Mouse (Mus musculus) testis, adult 2 months (tissue): ENCODE data around the gene Gm13285. TPM values are rescaled to one million over a fixed set of nuclear protein-coding genes. Genes with fewer than 3 reads are reported as not detected.

Experiments
- H3K27ac ChIP-seq: fragments of 200-500 bp; 2 replicates; pipeline ENCODE4 v1.5.1; 2012; ENCODE audit warnings: low read depth, low read length; ENCODE audit not compliant: control insufficient read depth, insufficient read depth
- H3K27me3 ChIP-seq: fragments of 200-500 bp; 2 replicates; pipeline ENCODE4 v1.6.1; 2012; ENCODE audit warnings: mild to moderate bottlenecking, low read length, moderate library complexity; ENCODE audit not compliant: control insufficient read depth, insufficient read depth
- H3K36me3 ChIP-seq: fragments of 200-500 bp; 2 replicates; pipeline ENCODE4 v1.6.1; 2012; ENCODE audit warnings: mild to moderate bottlenecking, low read length; ENCODE audit not compliant: control insufficient read depth, insufficient read depth
- H3K4me1 ChIP-seq: fragments of 200-500 bp; 2 replicates; pipeline ENCODE4 v1.6.1; 2012; ENCODE audit warnings: low read length; ENCODE audit not compliant: control insufficient read depth, insufficient read depth
- H3K4me3 ChIP-seq: fragments of 200-500 bp; 2 replicates; pipeline ENCODE4 v1.5.1; 2012; ENCODE audit warnings: low read depth, mild to moderate bottlenecking, low read length, moderate library complexity, mixed read lengths; ENCODE audit not compliant: control insufficient read depth
- CTCF ChIP-seq: fragments of 200-500 bp; IDR thresholded peaks from 2 replicates; pipeline ENCODE4 v1.5.1; 2012; ENCODE audit warnings: low read depth, mild to moderate bottlenecking, inconsistent platforms, low read length, moderate library complexity; ENCODE audit not compliant: control insufficient read depth, insufficient read depth, insufficient replicate concordance
- POLR2A ChIP-seq: fragments of 200-500 bp; IDR thresholded peaks from 2 replicates; pipeline ENCODE4 v1.6.1; 2012; ENCODE audit warnings: low read depth, mild to moderate bottlenecking, inconsistent platforms, low read length, moderate library complexity; ENCODE audit not compliant: control insufficient read depth
- polyA plus RNA-seq: library from polyadenylated mRNA; depleted of rRNA; stranded (reverse); fragments of >200 nt; gene quantifications from 2 replicates; pipeline ENCODE4 v1.2.3, GENCODE M21; 2012; rRNA removed

Gm13285 gene
- polyA plus RNA-seq, 1 experiment, result not detected

GRCm38 (mm10) chr4:88838828-88839227 lies 39.4 kb downstream of the Gm13285 start:
- TF ChIP-seq POLR2A (no peak), CTCF (no peak)
- no peaks in the 10 kb centered on the region for H3K4me1 ChIP-seq

GRCm38 (mm10) chr4:88840058-88840457 lies 40.6 kb downstream of the Gm13285 start:
- H3K27ac ChIP-seq, result no peak overlapping the region
- TF ChIP-seq POLR2A, result no peak
- no peak for TF ChIP-seq CTCF
- H3K27me3 ChIP-seq, result no peaks in the 10 kb centered on the region
- no peak overlapping the region for H3K4me3 ChIP-seq
- H3K4me1 ChIP-seq, result no peaks in the 10 kb centered on the region
- no peaks in the 10 kb centered on the region for H3K36me3 ChIP-seq

More at GRCm38 (mm10) chr4:88838828-88839227, 39.4 kb downstream of the Gm13285 start:
- Histone ChIP-seq H3K4me3 (no peak overlapping the region), H3K27me3 (no peaks in the 10 kb centered on the region), H3K27ac (no peak overlapping the region), H3K36me3 (no peaks in the 10 kb centered on the region)

- H3K27ac ChIP-seq, result no peak within 1 kb of the TSS
- H3K4me3 ChIP-seq, result no peak within 1 kb of the TSS
- H3K4me1 ChIP-seq, result no peaks in the 10 kb centered on the region
- TF ChIP-seq POLR2A, result no peak
- no peak for TF ChIP-seq CTCF
- H3K36me3 ChIP-seq, result no peaks in the 10 kb centered on the region
- H3K27me3 ChIP-seq, result no peaks in the 10 kb centered on the region
Measured at GRCm38 (mm10) chr4:88841438-88841911, 42.0 kb downstream of the Gm13285 start, which contains the start of gene Ifna4. TSS of gene Ifna4 (plus strand) at chr4:88841861.

GRCm38 (mm10) chr4:88845334-88845733 lies 45.9 kb downstream of the Gm13285 start:
- Histone ChIP-seq H3K27me3 (no peaks in the 10 kb centered on the region), H3K27ac (no peak overlapping the region), H3K4me3 (no peak overlapping the region), H3K36me3 (no peaks in the 10 kb centered on the region), H3K4me1 (no peaks in the 10 kb centered on the region)
- TF ChIP-seq POLR2A (no peak), CTCF (no peak)

GRCm38 (mm10) chr4:88849698-88850097 lies 50.2 kb downstream of the Gm13285 start, which contains the start of gene Ifna1:
TSS of gene Ifna1 (plus strand) at chr4:88850087.
- Histone ChIP-seq H3K27ac (no peak within 1 kb of the TSS), H3K36me3 (no peaks in the 10 kb centered on the region), H3K27me3 (no peaks in the 10 kb centered on the region), H3K4me1 (no peaks in the 10 kb centered on the region), H3K4me3 (no peak within 1 kb of the TSS)
- TF ChIP-seq CTCF (no peak), POLR2A (no peak)

Other genes starting within 250 kb of the Gm13285 start
- not detected in 2 replicates for gene Ifna15, start 241.4 kb upstream of the Gm13285 start, polyA plus RNA-seq
- gene Ifna14, start 227.9 kb upstream of the Gm13285 start, polyA plus RNA-seq, result not detected in 2 replicates
- gene Ifna9, start 207.3 kb upstream of the Gm13285 start, polyA plus RNA-seq, result not detected in 2 replicates
- gene Ifna12, start 196.3 kb upstream of the Gm13285 start, polyA plus RNA-seq, result not detected in 2 replicates
- not detected in 2 replicates for gene C87499, start 165.3 kb upstream of the Gm13285 start, polyA plus RNA-seq
- not detected in 2 replicates for gene Ifna13, start 155.2 kb upstream of the Gm13285 start, polyA plus RNA-seq
- not detected in 2 replicates for gene Ifna16, start 122.7 kb upstream of the Gm13285 start, polyA plus RNA-seq
- not detected in 2 replicates for gene Ifna2, start 115.8 kb upstream of the Gm13285 start, polyA plus RNA-seq
- gene Ifnab, start 108.3 kb upstream of the Gm13285 start, polyA plus RNA-seq, result 0.38 and 0.62 TPM in 2 replicates
- 1.1 and 1.7 TPM in 2 replicates for gene Gm26566, start 77.9 kb upstream of the Gm13285 start, polyA plus RNA-seq
- 5.4 TPM in 2 replicates for gene Klhl9, start 77.2 kb upstream of the Gm13285 start, polyA plus RNA-seq
- gene Gm13271, start 44.8 kb upstream of the Gm13285 start, polyA plus RNA-seq, result not detected in 2 replicates
- not detected in 2 replicates for gene Gm13283, start 39.5 kb upstream of the Gm13285 start, polyA plus RNA-seq
- not detected in 2 replicates for gene Gm13290, start 25.8 kb upstream of the Gm13285 start, polyA plus RNA-seq
- not detected in 2 replicates for gene Gm13289, start 22.7 kb upstream of the Gm13285 start, polyA plus RNA-seq
- not detected in 2 replicates for gene Gm13272, start 19.8 kb upstream of the Gm13285 start, polyA plus RNA-seq
- not detected in 2 replicates for gene Ifnz, start 17.5 kb upstream of the Gm13285 start, polyA plus RNA-seq
- gene Gm13276, start 14.0 kb upstream of the Gm13285 start, polyA plus RNA-seq, result not detected in 2 replicates
- gene Gm13277, start 11.0 kb upstream of the Gm13285 start, polyA plus RNA-seq, result not detected in 2 replicates
- not detected in 2 replicates for gene Gm13278, start 8.1 kb upstream of the Gm13285 start, polyA plus RNA-seq
- not detected in 2 replicates for gene Gm13275, start 5.2 kb upstream of the Gm13285 start, polyA plus RNA-seq
- gene Gm13279, start 2.3 kb upstream of the Gm13285 start, polyA plus RNA-seq, result not detected in 2 replicates
- not detected in 2 replicates for gene Gm13287, start 3.6 kb downstream of the Gm13285 start, polyA plus RNA-seq
- gene Gm13288, start 5.9 kb downstream of the Gm13285 start, polyA plus RNA-seq, result not detected in 2 replicates
- gene Ifna7, start 16.6 kb downstream of the Gm13285 start, polyA plus RNA-seq, result not detected in 2 replicates
- gene Ifna11, start 20.3 kb downstream of the Gm13285 start, polyA plus RNA-seq, result not detected in 2 replicates
- not detected in 2 replicates for gene Ifna6, start 27.8 kb downstream of the Gm13285 start, polyA plus RNA-seq
- not detected in 2 replicates for gene Ifna5, start 35.9 kb downstream of the Gm13285 start, polyA plus RNA-seq
- gene Ifna4, start 42.2 kb downstream of the Gm13285 start, polyA plus RNA-seq, result not detected in 2 replicates
- not detected in 2 replicates for gene Ifna1, start 50.4 kb downstream of the Gm13285 start, polyA plus RNA-seq
- gene Ifne, start 80.5 kb downstream of the Gm13285 start, polyA plus RNA-seq, result not detected in 2 replicates